Mouse (Mus musculus) stomach, postnatal 0 days (tissue): Measurements from ENCODE around the gene Rps5. TPM values are rescaled to one million over a fixed set of nuclear protein-coding genes. Genes with fewer than 3 reads are reported as not detected.
A peak's percentile ranks its signal among the peaks of the same experiment; 100 is the strongest.

Experiments used
- ATAC-seq: fragments of 200-750 bp; cut with Nextera tagmentation; 2 replicates; pipeline ENCODE4 v1.8.0; 2017; ENCODE audit not compliant: low FRiP score, low TSS enrichment
- DNase-seq: peaks from one replicate; pipeline ENCODE4 v3.0.0-alpha.2; 2016; ENCODE audit warnings: low spot score
- H3K27ac ChIP-seq: fragments of 300-500 bp; sonication (generic); replicated peaks from 2 replicates; pipeline ENCODE4 v1.5.1; 2014; ENCODE audit warnings: mild to moderate bottlenecking, control low read depth
- H3K27me3 ChIP-seq: fragments of 300-500 bp; sonication (generic); 2 replicates; pipeline ENCODE4 v1.6.1; 2014; ENCODE audit warnings: low read length; ENCODE audit not compliant: control insufficient read depth, insufficient read depth
- H3K36me3 ChIP-seq: fragments of 300-500 bp; sonication (generic); 2 replicates; pipeline ENCODE4 v1.6.1; 2014; ENCODE audit warnings: low read length, mixed read lengths; ENCODE audit not compliant: control insufficient read depth, insufficient read depth
- H3K4me1 ChIP-seq: fragments of 300-500 bp; sonication (generic); replicated peaks from 2 replicates; pipeline ENCODE4 v1.6.1; 2014; ENCODE audit warnings: antibody characterized with exemption; ENCODE audit not compliant: control insufficient read depth, insufficient read depth
- H3K4me2 ChIP-seq: fragments of 300-500 bp; sonication (generic); replicated peaks from 2 replicates; pipeline ENCODE4 v1.6.1; 2014; ENCODE audit warnings: low read depth, mild to moderate bottlenecking, control low read depth, moderate library complexity
- H3K4me3 ChIP-seq: fragments of 300-500 bp; sonication (generic); 2 replicates; pipeline ENCODE4 v1.5.1; 2014; ENCODE audit warnings: low read depth, low read length, control low read depth
- H3K9ac ChIP-seq: fragments of 300-500 bp; sonication (generic); 2 replicates; pipeline ENCODE4 v1.6.1; 2014; ENCODE audit warnings: mild to moderate bottlenecking, low read length, control low read depth, mixed read lengths
- H3K9me3 ChIP-seq: fragments of 300-500 bp; sonication (generic); 2 replicates; pipeline ENCODE4 v1.6.1; 2016; ENCODE audit warnings: low read length; ENCODE audit not compliant: control insufficient read depth
- CTCF ChIP-seq: IDR thresholded peaks from 2 replicates; pipeline ENCODE4 v1.5.1; 2016; ENCODE audit warnings: antibody characterized with exemption, low read depth, mild to moderate bottlenecking, moderate library complexity
- EP300 ChIP-seq: optimal IDR thresholded peaks from 2 replicates; pipeline ENCODE3; 2016; ENCODE audit warnings: antibody characterized with exemption
- WGBS: fragments of 180-500 bp; shearing (Covaris S2); extraction: QIAGEN DNeasy Blood & Tissue Kit; methylation state at CpG from one replicate; pipeline ENCODE4 v1.1.7; 2014; 5-methylcytosine and 5-hydroxymethylcytosine counted together
- polyA plus RNA-seq: library from polyadenylated mRNA; unstranded; fragments of >200 nt; fragmentation: Nextera tagmentation; extraction: Ambion mirVana; gene quantifications from 2 replicates; pipeline ENCODE4 v1.2.1, GENCODE M21; 2015

Gene Rps5
- polyA plus RNA-seq, 1 experiment from 2014 or later, result 821 TPM

- Histone ChIP-seq H3K4me2 (peak overlapping the region; percentile 97), H3K4me3 (peak overlapping the region; percentile 70), H3K27me3 (no peaks in the 10 kb centered on the region), H3K9ac (peak overlapping the region; percentile 80), H3K27ac (peak overlapping the region; percentile 97), H3K9me3 (no peaks in the 10 kb centered on the region), H3K4me1 (peaks cover 4% of the 10 kb centered on the region; the same call in 1 of the 2 replicates), H3K36me3 (peaks cover 16% of the 10 kb centered on the region)
- WGBS, result 0% methylated on average over 3 of the region's 3 CpGs
- TF ChIP-seq CTCF (no peak), EP300 (no peak)
- DNase-seq (no peak), ATAC-seq (peak; percentile 11; the same call in 1 of the 2 replicates)
These were observed 779 bp upstream of the Rps5 start for GRCm38 (mm10) chr7:12921318-12921704.

- Histone ChIP-seq H3K4me3 (peak overlapping the region; percentile 70), H3K9ac (peak overlapping the region; percentile 75), H3K4me1 (peaks cover 4% of the 10 kb centered on the region; the same call in 1 of the 2 replicates), H3K36me3 (peaks cover 19% of the 10 kb centered on the region), H3K27me3 (no peaks in the 10 kb centered on the region), H3K27ac (no peak overlapping the region), H3K4me2 (peak overlapping the region; percentile 73), H3K9me3 (no peaks in the 10 kb centered on the region)
- DNase-seq (no peak), ATAC-seq (no peak)
- no peak for TF ChIP-seq EP300
- no peak for TF ChIP-seq CTCF
- WGBS, result 3% methylated on average over 8 of the region's 8 CpGs
These were observed 639 bp downstream of the Rps5 start for GRCm38 (mm10) chr7:12922729-12923128.

- Histone ChIP-seq H3K36me3 (peaks cover 19% of the 10 kb centered on the region), H3K9me3 (no peaks in the 10 kb centered on the region), H3K27me3 (no peaks in the 10 kb centered on the region), H3K4me1 (peaks cover 4% of the 10 kb centered on the region; the same call in 1 of the 2 replicates), H3K4me2 (no peak overlapping the region), H3K9ac (no peak overlapping the region), H3K4me3 (no peak overlapping the region), H3K27ac (peak overlapping the region; percentile 30)
- no peak for DNase-seq
- TF ChIP-seq EP300 (no peak), CTCF (no peak)
- ATAC-seq, result no peak
- WGBS, result 76% methylated on average over 7 of the region's 7 CpGs
These were observed 4.2 kb downstream of the Rps5 start for GRCm38 (mm10) chr7:12926316-12926715.

GRCm38 (mm10) chr7:12927191-12927680 lies 5.1 kb downstream of the Rps5 start, which contains the start of gene Rnf225:
Rnf225 (plus strand) TSS chr7:12927416.
- peak; percentile 86 for ATAC-seq
- peak within 1 kb of the TSS; percentile 30 for H3K27ac ChIP-seq
- peaks cover 4% of the 10 kb centered on the region; the same call in 1 of the 2 replicates for H3K4me1 ChIP-seq
- 24% methylated on average over 8 of the region's 8 CpGs for WGBS
- peak within 1 kb of the TSS; percentile 36 for H3K4me3 ChIP-seq
- peak; percentile 88 for DNase-seq
- TF ChIP-seq CTCF (no peak), EP300 (no peak)
- peak within 1 kb of the TSS; percentile 58 for H3K4me2 ChIP-seq
- no peaks in the 10 kb centered on the region for H3K27me3 ChIP-seq
- no peaks in the 10 kb centered on the region for H3K9me3 ChIP-seq
- H3K9ac ChIP-seq, result peak within 1 kb of the TSS; percentile 47
- peaks cover 19% of the 10 kb centered on the region for H3K36me3 ChIP-seq

- H3K27ac ChIP-seq, result no peak overlapping the region
- peaks cover 19% of the 10 kb centered on the region for H3K36me3 ChIP-seq
- peak overlapping the region; percentile 47 for H3K9ac ChIP-seq
- ATAC-seq (peak; percentile 44), DNase-seq (peak; percentile 45)
- TF ChIP-seq CTCF (no peak), EP300 (no peak)
- no peaks in the 10 kb centered on the region for H3K27me3 ChIP-seq
- H3K4me3 ChIP-seq, result peak overlapping the region; percentile 36
- H3K4me1 ChIP-seq, result peaks cover 3% of the 10 kb centered on the region; the same call in 1 of the 2 replicates
- 4% methylated on average over 62 of the region's 65 CpGs for WGBS
- no peaks in the 10 kb centered on the region for H3K9me3 ChIP-seq
- peak overlapping the region; percentile 58 for H3K4me2 ChIP-seq
These were observed 5.9 kb downstream of the Rps5 start for GRCm38 (mm10) chr7:12927693-12928589.
